Mouse (Mus musculus): ENCODE results near the gene Shld1. TPM values are rescaled to one million over a fixed set of nuclear protein-coding genes. Genes with fewer than 3 reads are reported as not detected.

Shld1 gene
- polyA plus RNA-seq (2014; fragmentation: Nextera tagmentation; extraction: Ambion mirVana) = 15.5 and 17.1 TPM in 2 replicates

DNA sequence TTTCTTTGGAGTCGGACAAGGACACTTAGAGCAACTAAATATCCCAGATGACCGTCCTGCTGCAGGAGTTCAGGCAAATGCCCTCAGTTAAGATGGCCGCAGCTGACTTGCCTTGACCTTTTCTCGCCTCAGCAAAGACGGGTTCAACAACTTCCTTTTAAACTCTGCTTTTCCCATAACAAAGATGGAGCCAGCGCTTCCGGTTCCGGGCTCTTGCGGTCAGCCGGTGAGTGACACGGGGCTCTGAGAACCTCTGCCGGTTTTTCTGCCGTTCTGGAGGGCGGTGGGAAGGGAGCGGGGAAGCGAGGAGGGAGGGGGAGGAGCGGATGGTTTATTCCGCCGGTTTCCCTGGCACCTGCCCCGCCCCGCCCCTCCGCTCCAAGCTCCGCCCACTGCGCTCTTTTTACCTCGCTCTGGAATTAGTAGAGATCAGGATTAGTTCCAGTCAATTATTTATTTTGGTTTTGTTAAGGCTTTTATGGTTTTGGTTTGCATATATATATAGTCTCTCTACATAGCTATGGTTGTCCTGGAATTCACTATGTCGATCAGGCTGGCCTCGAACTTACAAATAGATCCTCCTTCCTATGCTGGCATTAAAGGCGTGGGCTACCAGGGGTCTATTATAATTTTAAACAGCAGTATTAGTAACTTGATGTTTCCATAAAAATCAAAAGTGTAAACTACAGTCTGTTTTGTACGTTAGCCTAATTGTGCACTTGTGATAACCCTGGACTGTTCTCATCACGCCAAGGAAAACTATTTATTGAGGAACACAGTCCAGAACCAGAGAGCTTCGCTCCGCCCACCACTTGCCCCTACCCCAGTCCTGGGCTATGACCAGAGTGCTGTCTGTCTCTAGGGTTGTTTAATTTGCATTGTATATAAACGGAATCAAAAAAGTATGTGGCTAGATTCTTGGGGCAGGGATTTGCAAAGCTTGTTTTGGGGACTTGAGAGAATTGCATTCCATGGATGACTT lies at the start of gene Shld1:
Gene Shld1 (plus strand): TSS at position 176 of the 982 bp plus-strand sequence.
- Histone ChIP-seq H3K36me3 (ENCODE audit: control insufficient read depth, insufficient read depth, low read length) (no peaks in the 10 kb centered on the region), H3K9me3 (ENCODE audit: control insufficient read depth, low read depth, low read length) (no peaks in the 10 kb centered on the region), H3K27ac (ENCODE audit: low read length) (peak within 1 kb of the TSS; percentile 68; the same call in 1 of the 2 replicates), H3K9ac (replicated peaks; ENCODE audit: low read depth, low read length) (peak within 1 kb of the TSS; percentile 21; the same call in 1 of the 2 replicates), H3K4me1 (ENCODE audit: control insufficient read depth, insufficient read depth, low read length) (no peaks in the 10 kb centered on the region), H3K4me3 (ENCODE audit: low read depth, low read length) (peak within 1 kb of the TSS; percentile 45), H3K4me2 (replicated peaks; ENCODE audit: low read depth, low read length) (peak within 1 kb of the TSS; percentile 44), H3K27me3 (ENCODE audit: control insufficient read depth, insufficient read depth, low read length) (no peaks in the 10 kb centered on the region)
- WGBS = 8% methylated on average over 33 of the region's 33 CpGs
- peak; percentile 91 for ATAC-seq (ENCODE audit: insufficient number of reproducible peaks, insufficient read depth, low FRiP score, low read depth)

DNA sequence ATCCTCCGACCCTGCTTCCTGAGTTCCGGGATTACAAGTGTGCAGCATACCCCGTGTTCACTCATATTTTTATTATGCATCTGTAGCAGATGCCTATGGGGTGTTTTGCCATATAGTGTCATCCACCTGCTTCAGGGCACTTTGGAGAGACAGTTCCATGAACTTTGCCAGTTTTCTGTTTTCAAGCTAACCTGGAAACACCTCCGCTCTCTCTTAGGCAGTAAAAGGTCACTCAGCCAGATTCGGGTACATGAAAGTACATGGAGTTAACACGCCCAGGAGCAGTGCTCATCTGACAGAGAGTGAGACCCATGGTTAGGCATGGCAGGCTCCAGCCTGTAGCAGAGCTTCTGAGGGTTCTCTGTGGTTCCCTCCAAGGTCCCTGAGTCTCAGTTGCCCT lies 48.4 kb upstream of the Shld1 start:
- H3K9me3 ChIP-seq (ENCODE audit: control insufficient read depth, low read depth, low read length) = no peaks in the 10 kb centered on the region
- no peaks in the 10 kb centered on the region for H3K36me3 ChIP-seq (ENCODE audit: control insufficient read depth, insufficient read depth, low read length)
- no peak for ATAC-seq (ENCODE audit: insufficient number of reproducible peaks, insufficient read depth, low FRiP score, low read depth)
- no peak overlapping the region for H3K4me2 ChIP-seq (replicated peaks; ENCODE audit: low read depth, low read length)
- WGBS = 91% methylated on average over 6 of the region's 6 CpGs
- no peaks in the 10 kb centered on the region for H3K27me3 ChIP-seq (ENCODE audit: control insufficient read depth, insufficient read depth, low read length)
- H3K4me1 ChIP-seq (ENCODE audit: control insufficient read depth, insufficient read depth, low read length) = no peaks in the 10 kb centered on the region
- H3K27ac ChIP-seq (ENCODE audit: low read length) = no peak overlapping the region
- H3K4me3 ChIP-seq (ENCODE audit: low read depth, low read length) = no peak overlapping the region
- H3K9ac ChIP-seq (replicated peaks; ENCODE audit: low read depth, low read length) = no peak overlapping the region

DNA sequence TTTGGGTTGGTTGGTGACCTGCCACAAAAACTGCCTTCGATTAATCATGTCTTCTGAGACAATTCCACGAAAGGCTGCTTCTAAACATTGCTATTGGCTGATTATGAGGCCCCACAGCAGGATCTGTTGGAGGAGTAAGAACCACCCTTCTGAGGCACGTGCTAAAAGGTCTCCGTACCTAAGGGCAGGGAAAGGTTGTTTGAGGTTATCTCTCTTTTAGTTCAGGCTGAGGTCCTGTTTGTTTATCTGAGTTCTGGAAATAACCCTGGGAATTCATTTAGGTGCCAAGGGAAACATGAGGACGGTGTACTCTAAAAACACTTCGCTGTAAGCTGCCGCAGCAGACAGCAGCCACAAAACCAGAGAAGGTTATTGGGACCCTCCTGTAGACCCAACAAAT lies 47.4 kb upstream of the Shld1 start:
- WGBS = 47% methylated on average over 7 of the region's 7 CpGs
- H3K36me3 ChIP-seq (ENCODE audit: control insufficient read depth, insufficient read depth, low read length) = no peaks in the 10 kb centered on the region
- no peaks in the 10 kb centered on the region for H3K9me3 ChIP-seq (ENCODE audit: control insufficient read depth, low read depth, low read length)
- H3K4me2 ChIP-seq (replicated peaks; ENCODE audit: low read depth, low read length) = no peak overlapping the region
- ATAC-seq (ENCODE audit: insufficient number of reproducible peaks, insufficient read depth, low FRiP score, low read depth) = no peak
- no peaks in the 10 kb centered on the region for H3K4me1 ChIP-seq (ENCODE audit: control insufficient read depth, insufficient read depth, low read length)
- no peak overlapping the region for H3K9ac ChIP-seq (replicated peaks; ENCODE audit: low read depth, low read length)
- H3K27me3 ChIP-seq (ENCODE audit: control insufficient read depth, insufficient read depth, low read length) = no peaks in the 10 kb centered on the region
- no peak overlapping the region for H3K27ac ChIP-seq (ENCODE audit: low read length)
- H3K4me3 ChIP-seq (ENCODE audit: low read depth, low read length) = no peak overlapping the region

DNA sequence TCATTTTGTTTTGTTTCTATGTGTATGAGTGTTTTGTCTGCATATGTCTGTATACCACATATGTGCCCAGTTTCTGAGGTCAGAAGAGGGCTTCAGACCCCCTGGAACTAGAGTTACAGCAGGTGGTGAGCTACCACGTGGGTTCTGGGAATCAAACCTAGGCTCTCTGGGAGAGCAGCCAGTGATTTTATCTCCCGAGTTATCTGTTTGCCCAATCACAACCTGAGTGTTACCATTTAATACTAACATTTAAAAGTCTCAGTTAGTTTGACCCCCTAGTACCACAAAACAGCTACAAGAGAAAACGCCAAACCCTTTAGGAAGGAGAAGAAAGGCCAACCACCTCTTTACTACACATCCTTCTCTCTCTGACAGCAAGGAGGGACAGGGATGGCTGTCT lies 45.5 kb upstream of the Shld1 start:
- 35% methylated on average over 3 of the region's 3 CpGs for WGBS
- Histone ChIP-seq H3K9ac (replicated peaks; ENCODE audit: low read depth, low read length) (no peak overlapping the region), H3K4me2 (replicated peaks; ENCODE audit: low read depth, low read length) (no peak overlapping the region), H3K27me3 (ENCODE audit: control insufficient read depth, insufficient read depth, low read length) (no peaks in the 10 kb centered on the region), H3K27ac (ENCODE audit: low read length) (no peak overlapping the region), H3K9me3 (ENCODE audit: control insufficient read depth, low read depth, low read length) (no peaks in the 10 kb centered on the region), H3K4me1 (ENCODE audit: control insufficient read depth, insufficient read depth, low read length) (no peaks in the 10 kb centered on the region), H3K4me3 (ENCODE audit: low read depth, low read length) (no peak overlapping the region), H3K36me3 (ENCODE audit: control insufficient read depth, insufficient read depth, low read length) (no peaks in the 10 kb centered on the region)
- no peak for ATAC-seq (ENCODE audit: insufficient number of reproducible peaks, insufficient read depth, low FRiP score, low read depth)

DNA sequence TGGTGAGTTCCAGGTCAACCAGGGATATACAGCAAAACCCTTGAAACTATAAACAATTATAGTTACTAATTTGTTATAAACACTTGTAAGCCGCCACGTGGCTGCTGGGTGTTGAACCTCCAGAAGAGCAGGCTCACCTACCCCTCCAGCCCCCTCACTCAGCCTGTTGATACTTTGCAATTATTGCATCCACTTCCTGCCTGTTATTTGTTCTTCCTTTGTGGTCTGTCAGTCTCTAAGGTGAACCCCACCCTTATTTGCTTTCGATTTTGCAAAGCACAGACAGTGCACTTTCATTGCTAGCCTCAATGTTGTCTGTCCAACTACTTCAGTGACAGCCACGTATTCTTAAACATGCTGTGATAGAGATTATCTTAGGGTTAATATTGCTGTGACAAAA lies 43.6 kb upstream of the Shld1 start:
- Histone ChIP-seq H3K9me3 (ENCODE audit: control insufficient read depth, low read depth, low read length) (no peaks in the 10 kb centered on the region), H3K27me3 (ENCODE audit: control insufficient read depth, insufficient read depth, low read length) (no peaks in the 10 kb centered on the region), H3K27ac (ENCODE audit: low read length) (no peak overlapping the region), H3K9ac (replicated peaks; ENCODE audit: low read depth, low read length) (no peak overlapping the region), H3K4me3 (ENCODE audit: low read depth, low read length) (no peak overlapping the region), H3K4me2 (replicated peaks; ENCODE audit: low read depth, low read length) (no peak overlapping the region), H3K4me1 (ENCODE audit: control insufficient read depth, insufficient read depth, low read length) (no peaks in the 10 kb centered on the region), H3K36me3 (ENCODE audit: control insufficient read depth, insufficient read depth, low read length) (no peaks in the 10 kb centered on the region)
- WGBS = 48% methylated on average over 4 of the region's 4 CpGs
- no peak for ATAC-seq (ENCODE audit: insufficient number of reproducible peaks, insufficient read depth, low FRiP score, low read depth)

DNA sequence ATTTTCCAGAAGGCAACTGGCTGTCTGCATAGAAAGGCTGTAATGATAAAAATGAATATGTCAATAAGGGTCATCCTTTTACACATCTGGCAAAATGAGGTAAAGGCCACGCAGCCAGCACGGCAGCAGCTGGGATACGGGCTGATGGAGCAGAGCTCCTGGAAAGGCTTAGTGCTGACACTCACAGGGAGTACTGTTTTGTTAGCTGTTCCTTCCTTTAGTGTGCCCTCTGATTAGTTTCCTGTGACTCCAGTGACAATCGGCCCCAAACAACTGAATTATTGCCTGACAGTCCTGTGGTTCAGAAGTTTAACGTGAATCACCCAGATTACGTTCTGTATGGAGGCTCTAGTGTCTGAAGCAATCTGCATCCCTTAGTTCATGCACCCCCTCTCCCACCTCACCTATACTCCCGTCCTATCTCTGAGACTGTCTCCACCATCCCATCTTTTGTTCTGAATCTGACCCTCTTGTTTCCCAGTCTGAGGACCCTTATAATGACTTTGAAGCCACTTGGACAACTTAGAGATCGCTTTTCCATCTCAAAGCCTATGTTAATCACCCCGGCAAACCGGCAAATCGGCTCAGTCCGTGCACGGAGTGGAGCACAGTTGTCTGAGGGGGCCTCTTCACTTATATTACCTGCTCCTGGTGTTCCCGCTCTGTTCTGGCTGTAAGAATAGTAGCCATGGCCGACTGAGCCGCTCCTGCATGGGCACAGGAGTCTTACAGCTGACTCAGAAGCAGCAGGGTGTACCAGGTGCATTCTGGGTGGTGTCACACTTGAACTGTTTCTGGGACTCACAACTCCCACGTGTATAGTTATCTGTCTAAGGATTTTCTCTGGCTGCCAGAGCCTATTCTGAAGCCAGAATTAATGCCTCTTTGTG lies 39.6 kb upstream of the Shld1 start:
- no peaks in the 10 kb centered on the region for H3K36me3 ChIP-seq (ENCODE audit: control insufficient read depth, insufficient read depth, low read length)
- no peaks in the 10 kb centered on the region for H3K4me1 ChIP-seq (ENCODE audit: control insufficient read depth, insufficient read depth, low read length)
- no peak for ATAC-seq (ENCODE audit: insufficient number of reproducible peaks, insufficient read depth, low FRiP score, low read depth)
- H3K27me3 ChIP-seq (ENCODE audit: control insufficient read depth, insufficient read depth, low read length) = no peaks in the 10 kb centered on the region
- H3K27ac ChIP-seq (ENCODE audit: low read length) = no peak overlapping the region
- H3K4me3 ChIP-seq (ENCODE audit: low read depth, low read length) = no peak overlapping the region
- H3K4me2 ChIP-seq (replicated peaks; ENCODE audit: low read depth, low read length) = no peak overlapping the region
- no peak overlapping the region for H3K9ac ChIP-seq (replicated peaks; ENCODE audit: low read depth, low read length)
- no peaks in the 10 kb centered on the region for H3K9me3 ChIP-seq (ENCODE audit: control insufficient read depth, low read depth, low read length)
- 66% methylated on average over 17 of the region's 17 CpGs for whole genome bisulfite sequencing

DNA sequence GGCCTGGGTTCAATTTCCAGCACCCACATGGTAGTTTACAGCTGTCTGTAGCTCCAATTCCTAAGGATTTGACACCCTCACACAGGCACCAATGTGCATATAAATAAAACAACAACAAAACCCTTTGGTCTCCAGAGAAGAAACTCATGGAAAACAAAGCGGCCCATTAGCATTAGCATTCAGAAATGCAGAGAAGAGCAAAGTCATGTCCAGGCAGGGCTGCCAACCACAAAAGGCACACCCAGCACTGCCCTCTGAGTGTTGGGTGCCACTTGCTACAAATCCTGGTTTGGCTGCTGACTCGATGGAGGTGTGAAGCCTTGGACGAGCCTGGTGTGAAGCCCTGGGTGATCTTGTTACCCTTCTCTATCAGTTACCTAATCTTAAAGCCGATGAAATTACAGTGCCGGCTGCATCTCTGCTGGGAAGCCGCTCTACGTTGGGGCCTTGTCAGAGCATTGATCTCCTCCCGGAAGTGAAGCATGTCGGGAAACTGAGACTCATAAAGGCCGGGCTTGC lies 37.3 kb upstream of the Shld1 start:
- Histone ChIP-seq H3K4me1 (ENCODE audit: control insufficient read depth, insufficient read depth, low read length) (no peaks in the 10 kb centered on the region), H3K4me2 (replicated peaks; ENCODE audit: low read depth, low read length) (no peak overlapping the region), H3K27me3 (ENCODE audit: control insufficient read depth, insufficient read depth, low read length) (no peaks in the 10 kb centered on the region), H3K9me3 (ENCODE audit: control insufficient read depth, low read depth, low read length) (no peaks in the 10 kb centered on the region), H3K9ac (replicated peaks; ENCODE audit: low read depth, low read length) (no peak overlapping the region), H3K27ac (ENCODE audit: low read length) (no peak overlapping the region), H3K36me3 (ENCODE audit: control insufficient read depth, insufficient read depth, low read length) (no peaks in the 10 kb centered on the region), H3K4me3 (ENCODE audit: low read depth, low read length) (no peak overlapping the region)
- WGBS = 82% methylated on average over 10 of the region's 10 CpGs
- ATAC-seq (ENCODE audit: insufficient number of reproducible peaks, insufficient read depth, low FRiP score, low read depth) = no peak

DNA sequence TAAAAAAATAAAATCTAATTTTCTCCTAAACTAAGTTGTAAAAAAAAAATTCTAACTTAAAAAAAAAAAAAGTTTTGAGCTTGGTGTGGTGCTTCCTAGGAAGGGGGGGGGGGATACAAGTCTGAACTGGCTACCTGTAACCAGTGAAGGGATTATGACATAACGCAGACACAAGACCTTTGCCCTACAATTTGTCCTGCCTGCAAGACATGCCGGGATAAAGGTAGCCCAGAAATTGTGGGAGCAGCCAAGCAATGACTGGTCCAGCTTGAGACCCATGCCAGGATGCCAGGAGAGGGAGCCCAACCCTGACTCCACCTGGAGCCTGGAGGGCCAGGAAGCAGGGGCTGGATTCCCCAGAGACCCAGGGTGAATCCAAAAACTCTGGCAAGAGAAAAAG lies 36.2 kb upstream of the Shld1 start:
- H3K36me3 ChIP-seq (ENCODE audit: control insufficient read depth, insufficient read depth, low read length) = no peaks in the 10 kb centered on the region
- no peak overlapping the region for H3K4me3 ChIP-seq (ENCODE audit: low read depth, low read length)
- H3K27ac ChIP-seq (ENCODE audit: low read length) = no peak overlapping the region
- no peaks in the 10 kb centered on the region for H3K9me3 ChIP-seq (ENCODE audit: control insufficient read depth, low read depth, low read length)
- no peak for ATAC-seq (ENCODE audit: insufficient number of reproducible peaks, insufficient read depth, low FRiP score, low read depth)
- no peak overlapping the region for H3K9ac ChIP-seq (replicated peaks; ENCODE audit: low read depth, low read length)
- H3K27me3 ChIP-seq (ENCODE audit: control insufficient read depth, insufficient read depth, low read length) = no peaks in the 10 kb centered on the region
- H3K4me2 ChIP-seq (replicated peaks; ENCODE audit: low read depth, low read length) = no peak overlapping the region
- WGBS = 60% methylated on average over 2 of the region's 2 CpGs
- H3K4me1 ChIP-seq (ENCODE audit: control insufficient read depth, insufficient read depth, low read length) = no peaks in the 10 kb centered on the region
